Mouse (Mus musculus) CD4-positive, CD25-positive, alpha-beta regulatory T cell, adult 4 months (primary cell): Measurements from ENCODE around the gene Ntrk2. TPM values are rescaled to one million over a fixed set of nuclear protein-coding genes. Genes with fewer than 3 reads are reported as not detected.

Experiments
- ATAC-seq: one replicate; pipeline ENCODE4 v1.8.0; 2017
- polyA plus RNA-seq, 2 experiments: library from polyadenylated mRNA; unstranded; fragments of 100-300 nt; shearing (Covaris generic); gene quantifications; one replicate each; pipeline ENCODE4 v1.2.1; 2017

The Ntrk2 gene
- polyA plus RNA-seq, 2 experiments from 2014 or later, result not detected

DNA sequence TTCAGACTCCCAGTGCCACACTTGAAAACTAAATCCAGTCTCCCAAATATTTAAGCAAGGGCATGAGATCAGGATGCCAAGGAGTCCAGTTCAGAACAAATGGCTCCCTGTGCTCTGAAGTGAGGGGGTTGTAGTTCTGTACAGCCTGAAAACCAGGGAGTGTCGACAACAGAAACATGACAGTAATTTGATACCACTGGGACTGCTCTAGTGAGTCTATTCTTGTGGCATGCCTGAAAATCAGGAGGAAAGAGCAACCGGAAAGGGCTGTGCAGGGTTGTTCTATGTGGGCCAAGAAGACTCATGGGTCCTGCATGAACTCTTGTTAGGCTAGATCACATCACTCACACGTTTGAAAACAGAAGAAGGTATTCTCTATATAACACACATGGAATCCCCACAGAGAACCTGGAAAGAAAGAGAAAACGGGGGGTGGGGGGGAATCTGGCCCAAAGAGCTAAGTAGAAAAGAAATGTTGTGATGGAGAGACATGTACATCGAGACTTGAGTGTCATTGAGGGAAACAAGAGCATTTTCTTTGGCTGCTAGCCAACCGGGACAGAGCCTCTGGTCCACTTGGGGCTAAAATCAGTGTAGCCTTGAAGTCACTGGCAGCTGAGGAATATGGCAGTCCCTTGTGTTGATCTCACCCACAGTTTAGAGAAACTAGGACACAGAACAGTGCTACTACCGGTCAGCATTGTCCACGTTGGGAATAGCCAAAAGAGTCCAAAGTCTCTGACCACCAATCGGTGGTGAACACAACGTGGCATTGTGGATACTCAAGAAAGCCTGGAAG lies 313.4 kb downstream of the Ntrk2 start:
- ATAC-seq, result no peak

GRCm38 (mm10) chr13:59143141-59143744 lies 336.9 kb downstream of the Ntrk2 start:
- ATAC-seq, result no peak

DNA sequence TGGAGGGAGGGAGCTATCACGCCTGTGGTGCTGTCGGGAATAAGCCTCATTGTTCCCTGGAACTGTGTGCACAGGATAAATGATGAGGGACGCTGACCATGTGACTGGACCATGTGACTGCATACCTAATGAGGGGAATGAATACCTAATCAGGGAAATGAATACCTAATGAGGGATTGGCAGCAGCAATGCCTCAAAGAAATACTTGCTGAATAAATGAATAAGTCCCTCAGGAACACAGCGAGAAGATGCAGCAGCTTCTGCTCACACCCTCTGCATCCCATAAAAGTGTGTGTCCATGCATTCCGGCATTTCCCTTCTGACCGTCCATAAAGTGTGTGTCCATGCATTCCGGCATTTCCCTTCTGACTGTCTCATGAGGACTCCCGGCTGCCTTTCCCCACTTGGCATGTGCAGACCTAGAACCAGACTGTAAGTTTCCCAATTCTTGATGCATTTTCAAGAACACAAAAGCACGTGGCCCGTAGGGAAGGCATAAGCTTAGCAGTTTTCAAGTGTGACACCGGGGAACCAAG lies 338.0 kb downstream of the Ntrk2 start:
- ATAC-seq, result no peak

DNA sequence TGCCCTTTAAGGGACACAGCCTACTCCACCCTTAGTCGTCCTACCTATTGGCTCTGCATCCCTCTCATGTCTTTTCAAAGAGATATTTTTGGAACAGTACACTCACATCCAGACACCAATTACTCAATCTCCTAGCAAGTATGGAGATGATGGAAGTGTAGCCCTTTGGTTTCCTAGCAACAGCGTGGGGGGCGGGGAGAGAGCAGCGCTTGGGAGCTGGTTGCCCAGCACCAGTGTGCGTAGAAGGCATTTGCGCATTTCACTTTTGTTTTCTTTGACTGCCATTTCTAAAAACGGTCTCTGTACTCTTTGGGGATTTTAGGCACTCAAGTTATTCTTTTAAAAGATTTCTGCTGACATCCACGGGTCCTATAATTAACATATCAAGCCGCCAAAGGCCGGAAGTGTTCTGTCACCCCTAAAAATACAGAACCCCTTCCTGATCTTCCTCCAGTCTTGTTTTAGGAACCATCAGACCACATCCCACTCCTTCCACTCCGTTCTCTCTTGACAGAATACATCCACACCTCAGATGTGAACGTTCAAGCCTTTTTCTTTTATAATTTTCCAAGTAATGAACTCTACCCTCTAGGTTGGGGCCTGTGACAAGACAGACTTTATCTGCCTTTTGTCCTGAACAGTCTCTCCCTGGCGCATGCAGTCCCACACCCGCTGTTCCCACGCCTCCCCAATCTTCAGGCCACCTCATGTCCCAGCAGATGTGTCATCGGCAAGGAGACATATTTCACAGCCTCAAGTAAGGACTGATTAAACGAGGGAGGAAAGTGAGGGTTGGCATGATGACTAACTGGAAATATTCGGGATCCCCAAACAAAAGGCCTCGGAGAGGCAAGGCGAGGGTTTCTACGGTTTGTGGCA lies 339.5 kb downstream of the Ntrk2 start:
- ATAC-seq, result no peak

DNA sequence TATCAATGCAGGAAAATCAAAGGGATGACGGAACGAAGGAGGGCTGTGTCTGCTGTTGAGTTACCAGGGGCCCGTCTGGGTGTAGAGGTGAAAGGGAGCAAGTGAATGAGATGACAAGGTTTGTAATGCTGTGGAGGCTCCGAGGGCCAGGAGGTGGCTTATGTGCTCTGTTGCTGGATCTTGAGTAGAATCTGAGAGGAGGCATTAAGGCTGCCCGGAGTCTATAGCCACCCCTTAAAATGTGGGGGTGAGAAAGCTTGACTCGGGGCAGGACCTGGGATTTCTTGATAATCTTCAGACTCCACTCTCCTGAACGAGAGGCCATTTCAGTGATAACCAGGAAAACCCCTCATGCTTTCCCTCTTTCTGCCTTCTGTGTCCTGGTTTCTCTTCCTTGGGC lies 340.2 kb downstream of the Ntrk2 start:
- ATAC-seq, result no peak

DNA sequence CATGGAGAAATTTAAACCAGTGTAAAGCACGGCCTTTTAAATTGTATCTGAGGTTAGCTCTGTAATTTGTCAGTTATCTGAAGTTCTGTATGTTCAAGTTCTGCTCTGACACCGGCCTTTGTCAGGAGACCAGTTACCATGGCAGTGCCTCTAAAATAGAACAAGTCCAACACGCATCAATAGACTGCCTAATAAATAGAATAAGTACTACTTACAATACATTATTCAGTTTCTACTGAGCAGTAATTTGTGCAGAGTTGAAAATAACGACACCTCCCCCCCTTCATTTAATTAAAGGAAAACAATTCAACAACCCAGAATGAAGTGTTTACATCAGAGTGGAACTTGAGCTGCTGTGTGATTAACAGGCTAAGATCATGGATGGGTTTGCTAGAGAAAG lies 341.6 kb downstream of the Ntrk2 start:
- no peak for ATAC-seq

DNA sequence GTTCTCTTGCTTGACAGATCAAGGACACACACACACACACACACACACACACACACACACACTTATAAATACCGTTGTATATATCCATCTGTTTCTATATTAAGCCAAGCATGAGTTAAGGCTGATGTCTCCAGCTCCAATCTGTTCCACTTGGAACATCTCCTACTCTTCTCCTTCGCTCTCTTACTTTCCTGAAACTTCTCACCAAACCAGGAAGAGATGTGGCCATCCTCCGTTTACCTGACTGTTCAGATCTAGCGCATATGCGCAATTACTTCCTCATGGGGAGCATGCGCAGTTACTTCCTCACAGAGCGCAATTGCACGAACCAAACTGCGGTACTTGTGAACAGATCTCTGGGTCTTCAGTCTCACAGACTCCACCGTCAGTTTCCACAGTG lies 342.4 kb downstream of the Ntrk2 start:
- no peak for ATAC-seq

- ATAC-seq, result no peak
Observed at GRCm38 (mm10) chr13:59164015-59164414, 357.6 kb downstream of the Ntrk2 start.

DNA sequence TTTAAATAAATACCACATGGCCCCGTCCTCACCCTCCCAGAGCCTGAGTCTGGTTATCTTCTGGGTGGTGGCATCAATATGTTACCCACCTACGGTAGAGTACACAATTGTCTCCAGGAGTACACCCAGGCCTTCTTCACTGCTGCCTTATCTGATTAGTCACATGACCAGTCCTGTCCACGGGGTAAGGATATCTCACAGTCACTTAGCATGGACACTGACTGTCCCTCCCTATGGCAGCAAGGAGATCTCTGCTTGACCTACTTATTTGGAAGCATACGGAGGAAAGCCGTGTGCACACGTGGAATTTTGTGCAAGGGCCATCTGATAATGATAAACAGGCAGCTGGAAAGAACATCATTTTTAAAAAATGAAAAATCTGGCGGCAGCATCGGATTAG lies 367.5 kb downstream of the Ntrk2 start:
- no peak for ATAC-seq

GRCm38 (mm10) chr13:59176021-59176420 lies 369.7 kb downstream of the Ntrk2 start:
- no peak for ATAC-seq

- ATAC-seq, result no peak
Observed at GRCm38 (mm10) chr13:59176485-59176884, 370.1 kb downstream of the Ntrk2 start.

DNA sequence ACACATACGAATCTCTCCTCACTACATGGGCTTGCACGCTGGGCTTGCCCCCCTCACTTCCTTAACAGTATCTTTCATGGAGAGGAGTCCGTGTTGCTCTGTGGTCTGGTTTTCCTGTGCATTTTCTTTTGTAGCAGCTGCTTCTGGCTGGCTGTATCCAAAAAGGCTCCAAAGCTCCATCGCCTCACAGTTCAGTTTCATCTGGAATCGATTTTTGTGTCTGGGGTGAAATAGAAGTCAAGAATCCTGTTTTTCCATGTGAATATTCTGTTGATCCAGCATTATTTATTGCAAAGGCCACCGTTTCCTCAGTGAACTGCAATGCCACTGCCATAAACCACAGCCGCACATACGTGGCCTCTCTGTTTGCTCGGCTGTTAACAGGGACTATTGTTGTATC lies 370.6 kb downstream of the Ntrk2 start:
- no peak for ATAC-seq

- ATAC-seq, result no peak
Observed at GRCm38 (mm10) chr13:59179986-59180385, 373.6 kb downstream of the Ntrk2 start.

GRCm38 (mm10) chr13:59180781-59181180 lies 374.4 kb downstream of the Ntrk2 start:
- ATAC-seq, result no peak

DNA sequence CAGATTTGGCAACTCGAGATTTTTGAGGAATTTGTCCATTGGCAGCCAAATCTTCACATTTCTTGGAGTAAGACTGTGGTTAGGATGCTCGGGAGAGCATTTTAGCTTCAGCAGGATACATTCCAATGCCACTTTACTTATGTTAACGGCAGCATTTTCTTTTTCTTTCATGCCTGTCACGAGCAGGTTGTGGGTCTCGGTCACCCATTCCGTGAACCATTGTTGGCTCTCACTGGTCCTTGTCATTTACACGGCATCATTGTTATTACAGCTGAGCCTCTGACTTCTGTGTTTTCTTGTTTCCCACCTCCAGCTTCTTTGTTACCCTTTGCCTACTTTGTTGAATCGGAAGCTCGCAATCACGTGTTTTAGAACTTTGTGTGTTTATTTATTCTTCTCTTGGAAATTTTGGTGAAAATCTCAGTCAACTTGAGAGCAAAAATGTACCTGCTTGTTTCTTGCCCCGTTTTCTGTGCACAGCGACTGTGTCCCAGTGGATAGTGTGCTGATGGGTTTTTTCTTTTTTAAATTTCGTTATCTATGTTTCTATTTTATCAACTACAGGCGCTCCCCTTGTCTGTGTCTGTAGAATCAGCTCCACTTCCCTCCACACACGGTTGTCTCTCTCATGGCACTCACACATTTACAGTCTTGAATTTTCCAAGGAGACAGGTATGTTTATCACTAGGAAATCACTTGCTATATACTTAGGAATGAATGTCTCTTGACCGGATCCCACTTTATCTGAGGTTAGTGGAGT lies 375.0 kb downstream of the Ntrk2 start:
- ATAC-seq, result no peak

DNA sequence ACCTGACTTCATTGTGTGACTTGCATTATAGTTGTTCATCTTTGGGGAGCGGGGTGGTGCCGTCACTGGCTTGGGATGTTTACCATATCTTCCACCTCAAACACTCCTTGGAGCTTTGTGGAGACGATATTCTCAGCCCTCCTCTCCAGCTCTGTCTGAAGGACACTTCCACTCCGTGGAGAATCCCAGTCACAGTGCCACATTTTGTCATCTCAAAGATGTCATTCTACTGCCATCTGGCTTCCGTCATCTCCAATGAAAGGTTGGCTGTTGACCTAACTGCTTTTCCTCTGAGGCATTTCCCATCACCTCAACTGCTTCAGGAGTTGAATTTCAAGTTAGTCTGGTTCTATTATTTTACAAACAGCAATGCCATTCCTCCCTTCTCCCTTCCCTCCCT lies 376.3 kb downstream of the Ntrk2 start:
- no peak for ATAC-seq

Other genes starting within 250 kb of the Ntrk2 start
- under 1 TPM in 1 of 2 experiments, not detected in 1; 0.63 TPM for gene Slc28a3, start 195.7 kb upstream of the Ntrk2 start, polyA plus RNA-seq